Mouse (Mus musculus): ENCODE data around the gene Kiss1r.

The Kiss1r gene

DNA sequence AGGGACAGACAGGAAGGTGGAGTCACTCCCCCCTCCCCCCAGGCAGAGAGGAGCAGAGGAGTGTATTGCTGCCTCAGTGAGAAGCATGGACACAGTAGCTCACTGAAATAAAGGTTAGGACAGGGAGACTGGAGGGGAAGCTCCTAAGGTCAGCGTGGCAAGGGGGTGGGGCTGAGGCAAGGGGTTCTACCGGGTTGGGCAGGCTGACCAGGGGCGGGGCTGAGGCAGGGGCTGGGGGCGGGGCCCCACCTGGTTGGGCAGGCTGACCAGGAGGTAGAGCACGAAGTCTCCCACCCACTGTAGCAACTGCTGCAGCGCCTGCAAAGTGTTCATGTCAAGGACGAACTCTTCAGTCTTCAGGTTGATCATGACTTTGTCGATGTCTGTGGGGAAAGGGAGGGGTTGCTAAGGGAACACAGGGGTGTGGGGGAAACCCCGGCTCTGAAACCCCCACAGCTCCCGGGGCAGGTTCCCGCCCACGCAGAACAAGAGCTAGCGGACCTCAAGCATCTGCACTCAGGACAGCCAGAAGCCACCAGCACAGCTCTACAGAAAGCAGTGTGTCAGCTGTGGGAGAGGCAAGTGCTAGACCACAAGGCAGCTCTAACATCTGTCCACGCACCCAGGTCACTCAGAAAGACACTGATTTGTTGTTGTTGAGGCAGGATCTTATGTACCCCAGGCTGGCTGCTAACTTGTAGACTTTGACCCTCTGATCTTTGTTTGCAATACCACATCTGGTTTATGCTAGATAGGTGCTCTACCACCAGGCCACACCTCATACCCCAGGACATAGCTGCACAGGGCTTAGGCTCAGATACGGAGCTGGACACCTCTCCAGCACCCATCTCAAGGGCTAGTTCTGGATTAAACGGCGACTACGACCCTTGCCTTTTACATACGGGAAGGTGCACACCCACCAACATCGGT, 19.2 kb upstream of the Kiss1r start:
- in situ Hi-C loops (cut with MboI, MseI) = loop anchor here (5.0 kb wide), 1 partner anchor 40 kb away; no protein-coding TSS in a partner anchor

- in situ Hi-C loops (cut with MboI, MseI) = no loop called here
Measured at GRCm38 (mm10) chr10:79900951-79901410, 15.8 kb upstream of the Kiss1r start.

DNA sequence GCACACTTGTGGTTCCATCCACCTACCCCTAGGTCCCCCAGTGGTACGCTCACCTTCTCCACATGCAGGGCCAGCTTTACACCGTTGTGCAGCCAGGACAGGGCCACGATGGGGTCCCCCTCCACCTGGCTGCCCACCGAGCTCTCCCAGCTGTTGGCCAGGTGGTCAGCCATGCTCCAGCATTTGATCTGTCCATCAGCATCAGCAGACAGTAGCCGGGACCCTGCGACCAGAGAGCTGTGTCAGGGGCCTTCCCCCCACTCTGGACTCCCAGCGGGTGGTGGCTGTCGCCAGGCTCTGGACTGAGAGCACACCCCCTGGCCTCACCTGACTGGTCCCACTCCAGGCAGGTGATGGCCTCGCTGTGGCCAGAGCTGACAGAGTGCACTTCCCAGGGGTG, 10.1 kb upstream of the Kiss1r start:
- in situ Hi-C loops (cut with MboI, MseI) = no loop called here

GRCm38 (mm10) chr10:79907415-79907814, 9.4 kb upstream of the Kiss1r start:
- in situ Hi-C loops (cut with MboI, MseI) = no loop called here

GRCm38 (mm10) chr10:79908167-79909091, 8.3 kb upstream of the Kiss1r start, which contains the start of gene Med16:
Gene Med16 (minus strand): TSS chr10:79908923.
- in situ Hi-C loops (cut with MboI, MseI) = no loop called here

DNA sequence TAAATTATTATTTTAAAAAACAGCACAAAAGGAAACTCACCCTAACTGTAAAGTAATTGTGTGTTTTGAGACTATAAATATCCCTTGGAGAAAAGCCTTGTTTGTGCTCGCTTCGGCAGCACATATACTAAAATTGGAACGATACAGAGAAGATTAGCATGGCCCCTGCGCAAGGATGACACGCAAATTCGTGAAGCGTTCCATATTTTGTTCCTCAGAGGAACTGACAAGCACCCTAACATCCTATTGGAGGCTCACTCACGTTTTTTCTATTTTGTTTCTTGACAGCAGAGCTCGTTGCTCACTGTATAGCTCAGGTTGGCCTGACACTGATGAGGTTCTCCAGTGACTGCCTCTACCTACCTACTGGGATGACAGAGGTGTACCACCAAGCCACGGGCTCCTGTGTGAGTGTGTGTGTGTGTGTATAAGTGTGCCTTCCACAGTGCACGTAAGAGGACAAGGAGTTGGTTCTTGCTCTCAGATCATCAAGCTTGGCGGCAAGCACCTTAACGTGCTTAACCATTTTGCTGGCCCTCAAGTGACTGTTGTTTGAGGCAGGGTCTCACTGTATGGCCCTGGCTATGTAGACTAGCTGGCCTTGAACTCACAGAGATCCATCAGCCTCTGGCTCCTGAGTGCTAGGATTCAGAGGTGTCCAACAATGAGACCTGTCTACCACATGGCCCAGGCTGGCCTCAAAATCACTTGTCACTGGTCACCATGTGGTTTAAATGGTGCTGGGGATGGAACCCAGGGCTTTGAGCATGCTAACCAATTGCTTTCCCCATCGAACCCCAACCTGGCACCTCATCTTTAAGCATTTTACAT, 7.5 kb upstream of the Kiss1r start:
- in situ Hi-C loops (cut with MboI, MseI) = no loop called here

DNA sequence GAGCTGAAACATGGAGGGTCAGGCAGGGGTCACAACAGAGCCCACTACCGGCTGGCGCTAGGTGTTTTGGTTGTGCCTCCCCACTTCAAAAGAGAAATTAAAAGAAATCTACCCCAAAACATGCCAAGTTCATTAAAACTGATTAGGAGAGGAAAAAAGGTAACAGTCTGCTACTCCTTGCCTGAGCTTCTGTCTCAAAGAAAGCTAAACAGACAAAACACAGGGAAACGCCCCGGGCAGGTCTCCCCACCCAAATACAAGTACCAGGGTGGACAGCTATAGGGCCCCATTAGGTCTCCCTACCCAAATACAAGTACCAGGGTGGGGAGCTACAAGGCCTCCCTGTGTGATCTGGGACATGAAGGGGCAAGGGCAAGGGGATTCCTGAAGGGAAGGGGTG, 6.2 kb upstream of the Kiss1r start, which contains the start of gene Gm26602:
Gene Gm26602 (plus strand): TSS at position 301 of the 400 bp plus-strand sequence.
- in situ Hi-C loops (cut with MboI, MseI) = no loop called here

DNA sequence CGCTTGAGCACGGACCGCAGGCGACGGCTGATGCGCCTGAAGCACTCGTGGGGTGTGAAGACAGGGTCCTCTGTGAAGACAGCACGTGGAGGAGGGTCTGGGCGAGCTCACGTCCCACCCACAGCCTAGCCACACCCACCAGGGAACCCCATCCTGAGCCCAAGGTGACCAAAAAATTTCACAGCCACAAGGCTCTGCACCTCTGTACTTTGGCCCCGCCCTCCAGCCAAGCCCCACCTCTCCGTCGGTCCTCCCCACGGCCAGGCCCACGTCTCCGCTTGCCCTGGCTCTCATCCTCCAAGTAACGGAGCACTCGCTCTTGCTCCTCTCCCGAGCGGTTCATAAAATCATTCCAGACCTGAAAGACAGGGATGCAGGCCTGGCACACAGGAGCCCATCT, 4.4 kb upstream of the Kiss1r start:
- in situ Hi-C loops (cut with MboI, MseI) = no loop called here

DNA sequence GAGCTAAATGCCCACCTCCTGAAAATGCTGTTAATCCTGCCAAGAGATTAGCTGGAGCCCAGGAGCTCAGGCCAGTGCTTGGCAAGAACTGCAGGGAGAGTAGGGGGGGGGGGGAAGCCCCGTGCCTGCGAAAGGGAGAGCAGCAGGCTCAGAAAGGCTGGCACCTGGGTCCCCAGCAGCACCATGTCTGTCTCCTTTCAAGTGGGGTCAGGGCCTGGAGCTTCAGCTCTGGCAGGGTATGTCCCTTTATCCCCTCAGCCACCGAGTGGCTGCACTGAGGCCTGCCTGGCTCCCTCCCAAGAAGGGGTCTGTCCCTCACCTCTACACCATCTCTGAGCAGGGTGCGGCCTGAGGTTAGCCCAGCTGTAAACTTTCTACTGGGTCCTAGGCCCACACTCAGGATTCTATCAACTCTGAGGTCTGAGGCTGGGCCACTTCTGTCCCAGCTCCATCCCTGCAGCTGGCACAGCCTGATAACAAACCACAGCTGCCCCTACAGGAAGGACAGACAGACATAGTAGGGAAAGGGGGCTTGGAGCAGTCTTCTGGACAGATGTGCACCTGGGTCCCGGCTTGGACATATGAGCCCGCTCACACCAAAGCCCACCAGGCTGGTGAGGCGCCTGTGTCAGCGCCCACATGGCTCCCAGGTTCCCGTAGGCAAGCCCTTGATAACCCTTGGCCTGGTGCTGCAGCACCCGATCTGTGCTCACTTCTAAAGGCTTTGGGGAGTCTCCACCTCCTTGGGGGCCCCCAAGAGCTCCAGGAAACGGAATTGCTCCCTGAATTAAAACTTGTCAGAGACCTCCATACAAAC, 2.4 kb upstream of the Kiss1r start:
- in situ Hi-C loops (cut with MboI, MseI) = no loop called here

DNA sequence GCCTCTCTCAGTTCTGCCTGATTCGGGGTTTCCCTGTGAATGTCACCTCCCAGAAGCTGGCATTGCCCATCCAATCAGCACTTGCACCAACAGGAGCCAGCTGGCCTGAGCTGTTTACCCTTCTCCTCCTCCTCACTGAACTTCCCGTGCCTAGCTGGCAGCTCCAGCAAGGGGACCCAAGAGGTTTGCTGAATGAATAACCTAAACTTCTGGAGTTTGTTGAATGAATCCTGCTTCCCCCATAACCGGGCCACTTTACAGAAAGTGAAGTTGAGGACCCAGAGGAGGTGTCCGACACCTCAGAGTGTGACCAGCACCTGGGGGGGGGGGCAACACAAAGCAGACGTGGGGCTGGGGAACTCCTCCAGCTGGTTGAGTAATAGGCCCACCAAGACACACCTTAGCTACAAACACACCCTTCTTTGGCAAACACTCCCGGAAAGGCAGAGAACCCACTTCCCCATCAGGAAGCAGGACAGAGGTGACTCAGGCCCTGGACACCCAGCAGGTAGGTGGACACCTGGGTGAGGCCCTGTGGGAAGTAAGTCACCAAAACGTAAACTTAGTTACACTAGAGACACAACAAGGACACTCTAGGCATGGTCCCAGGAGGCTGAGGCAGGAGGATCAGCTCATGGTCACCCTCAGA, 1.7 kb upstream of the Kiss1r start:
- in situ Hi-C loops (cut with MboI, MseI) = no loop called here

GRCm38 (mm10) chr10:79916081-79916480, 690 bp upstream of the Kiss1r start:
- in situ Hi-C loops (cut with MboI, MseI) = no loop called here

- in situ Hi-C loops (cut with MboI, MseI) = no loop called here
Measured at GRCm38 (mm10) chr10:79917532-79918100, 845 bp downstream of the Kiss1r start.

DNA sequence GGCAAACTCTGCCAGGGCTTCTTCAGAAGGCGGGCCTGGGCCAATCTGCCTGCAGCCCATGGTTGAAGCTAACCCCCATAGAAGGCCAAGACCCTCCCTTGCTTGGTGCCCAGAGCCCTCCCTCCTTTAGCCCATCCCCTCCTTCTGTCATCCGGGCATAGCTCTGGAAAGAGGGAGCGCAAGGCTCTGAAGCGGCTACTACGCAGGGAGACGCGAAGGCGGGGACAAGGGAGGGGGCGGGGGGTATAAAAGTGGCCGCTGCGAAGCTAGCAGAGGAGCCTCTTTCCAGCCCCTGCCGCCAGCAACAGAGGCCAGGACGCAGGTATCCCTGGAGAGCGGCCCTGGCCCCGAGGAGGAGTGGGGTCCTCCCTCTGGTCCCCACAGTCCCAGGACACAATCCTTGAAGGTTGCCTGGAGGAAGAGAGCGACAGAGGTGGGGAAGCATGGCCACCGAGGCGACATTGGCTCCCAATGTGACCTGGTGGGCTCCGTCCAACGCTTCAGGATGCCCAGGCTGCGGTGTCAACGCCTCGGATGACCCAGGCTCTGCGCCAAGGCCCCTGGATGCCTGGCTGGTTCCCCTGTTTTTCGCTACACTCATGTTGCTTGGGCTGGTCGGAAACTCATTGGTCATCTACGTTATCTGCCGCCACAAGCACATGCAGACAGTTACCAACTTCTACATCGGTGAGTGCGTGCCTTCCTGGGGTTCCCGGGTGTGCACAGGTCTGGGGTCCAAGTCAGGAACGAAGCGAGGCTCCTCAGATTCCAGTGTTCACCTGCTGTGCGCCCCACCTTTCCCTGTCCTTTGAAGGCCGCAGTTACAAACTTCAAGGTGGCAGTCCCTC, 1.7 kb downstream of the Kiss1r start:
- in situ Hi-C loops (cut with MboI, MseI) = no loop called here

DNA sequence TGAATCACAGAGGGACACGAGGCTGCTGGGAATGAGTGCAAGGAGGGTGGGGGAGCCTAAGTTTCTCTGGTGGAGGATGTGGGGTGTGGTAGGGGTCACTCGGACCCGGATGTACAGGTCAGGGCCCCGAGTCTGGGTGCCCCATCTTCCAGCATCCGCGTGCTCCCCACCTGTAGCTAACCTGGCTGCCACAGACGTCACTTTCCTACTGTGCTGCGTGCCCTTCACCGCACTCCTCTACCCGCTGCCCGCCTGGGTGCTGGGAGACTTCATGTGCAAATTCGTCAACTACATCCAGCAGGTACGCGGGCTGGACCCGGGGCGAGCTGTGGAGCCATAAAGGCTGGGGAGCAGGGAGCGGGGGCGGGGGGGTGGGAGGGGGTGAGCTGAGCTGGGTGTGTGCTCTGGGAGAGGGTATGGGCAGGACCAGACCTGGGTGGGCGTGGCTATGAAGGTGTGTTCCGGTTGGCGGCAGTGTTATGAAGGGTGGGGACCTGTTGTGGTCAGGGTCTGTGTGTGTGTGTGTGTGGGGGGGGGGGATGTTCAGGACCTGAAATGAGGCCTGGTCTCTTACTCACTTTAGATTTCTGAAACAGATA, 2.6 kb downstream of the Kiss1r start:
- in situ Hi-C loops (cut with MboI, MseI) = no loop called here

DNA sequence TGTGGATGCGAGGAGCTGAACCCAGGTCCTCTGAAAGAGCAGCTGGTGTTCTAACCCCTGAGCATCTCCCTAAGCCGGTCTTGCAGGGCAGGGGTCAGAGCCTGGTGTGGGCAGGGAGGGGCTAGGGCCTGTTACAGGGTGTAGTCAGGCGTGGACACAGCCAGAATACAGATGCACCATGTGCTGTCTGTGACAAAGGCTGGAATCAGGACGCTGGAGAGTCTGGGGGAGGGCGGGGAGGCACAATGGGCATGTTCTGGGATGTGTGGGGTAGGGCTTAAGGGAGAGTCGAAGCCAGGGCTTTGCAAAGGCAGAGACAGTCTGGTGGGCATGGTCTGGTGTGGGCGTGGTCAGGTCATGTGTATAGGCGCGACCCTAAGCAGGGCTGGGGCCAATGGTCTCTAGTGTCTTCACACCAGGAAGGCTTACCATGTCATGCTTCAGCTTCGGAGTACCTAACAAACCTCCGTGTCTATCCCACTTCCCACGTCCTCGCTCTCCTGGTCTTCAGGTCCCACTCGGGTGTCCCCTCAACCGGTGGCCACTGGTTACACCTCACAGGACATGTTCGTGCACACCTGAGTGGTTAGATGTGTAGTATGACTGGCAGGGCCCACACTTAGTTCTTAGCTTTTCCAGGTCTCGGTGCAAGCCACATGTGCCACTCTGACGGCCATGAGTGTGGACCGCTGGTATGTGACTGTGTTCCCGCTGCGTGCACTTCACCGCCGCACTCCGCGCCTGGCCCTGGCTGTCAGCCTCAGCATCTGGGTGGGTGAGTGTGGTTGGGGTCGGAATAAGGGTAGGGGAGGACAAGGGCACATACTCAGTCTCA, 3.5 kb downstream of the Kiss1r start:
- in situ Hi-C loops (cut with MboI, MseI) = loop anchor here (5.0 kb wide), 1 partner anchor 88 kb away; no protein-coding TSS in a partner anchor

DNA sequence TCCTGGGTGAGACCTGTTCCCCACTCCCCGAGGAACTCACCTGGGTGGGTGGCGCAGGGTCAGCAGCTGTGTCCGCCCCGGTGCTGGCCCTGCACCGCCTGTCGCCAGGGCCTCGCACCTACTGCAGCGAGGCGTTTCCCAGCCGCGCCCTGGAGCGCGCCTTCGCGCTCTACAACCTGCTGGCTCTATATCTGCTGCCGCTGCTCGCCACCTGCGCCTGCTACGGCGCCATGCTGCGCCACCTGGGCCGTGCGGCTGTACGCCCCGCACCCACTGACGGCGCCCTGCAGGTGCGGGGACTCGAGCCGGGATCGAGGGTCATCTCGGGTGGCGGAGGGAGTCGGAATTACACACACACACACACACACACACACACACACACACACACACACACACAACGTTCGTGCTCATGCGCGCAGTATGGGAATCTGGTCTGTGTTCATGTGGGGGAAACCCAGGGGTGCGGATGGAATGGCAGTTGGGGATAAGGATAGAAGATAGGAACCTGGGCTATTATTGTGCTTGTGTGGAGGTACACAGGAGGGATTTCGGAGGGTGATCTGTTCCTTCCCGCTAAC, 4.3 kb downstream of the Kiss1r start, which contains the start of gene R3hdm4:
Gene R3hdm4 (minus strand): TSS at position 251 of the 578 bp plus-strand sequence.
- in situ Hi-C loops (cut with MboI, MseI) = loop anchor here (5.0 kb wide), 1 partner anchor 89 kb away; no protein-coding TSS in a partner anchor

Measured in regulatory T cell (primary cell).